ENCODE assay signal across 13 mouse cellular contexts in the genomic region with DNA sequence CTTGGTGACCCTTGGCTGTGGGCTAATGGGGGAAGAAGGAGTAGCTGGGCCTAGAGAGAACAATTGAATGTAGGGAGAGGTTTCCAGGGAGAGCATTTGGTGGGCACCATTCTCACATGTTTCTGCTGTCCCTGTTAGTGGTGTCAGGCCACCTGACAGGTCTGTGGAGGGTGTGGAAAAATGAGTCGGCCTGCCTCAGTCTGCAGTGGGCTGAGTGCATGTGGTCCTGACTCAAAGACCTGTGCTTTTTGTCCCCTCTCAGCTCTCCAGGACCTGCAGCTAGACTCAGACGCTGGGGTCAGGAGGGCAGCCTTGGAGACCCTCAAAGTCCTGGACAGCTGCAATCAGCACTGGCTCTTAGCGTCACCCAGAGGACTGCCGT. TPM values are rescaled to one million over a fixed set of nuclear protein-coding genes. Genes with fewer than 3 reads are reported as not detected.
DNase-seq lines count a peak whose midpoint lies in the region; ATAC-seq and TF ChIP-seq lines count a peak whose summit lies in the region.
"Had no signal": no experiment of that assay in that cellular context is flagged by ENCODE, and none has a peak within 500 bp of the region (broad histone marks: within the 10 kb centered on the region; RNA-seq: fewer than 3 reads in every experiment).

No protein-coding gene starts in this region.

- no peak for TF ChIP-seq CTCF in kidney, adult 2 months (conservative IDR thresholded peaks at IDR 0.05; ENCODE audit: insufficient read depth, insufficient read length, low read depth, low read length)

- H3K4me2 ChIP-seq in kidney, embryonic 14.5 days (replicated peaks; ENCODE audit: low read depth, low read length), result no peak overlapping the region
- no peak overlapping the region for H3K4me2 ChIP-seq in liver, embryonic 16.5 days (ENCODE audit: low read depth, low read length)
- H3K4me2 ChIP-seq: embryonic facial prominence, embryonic 13.5 days had no signal

- peaks cover 46% of the 10 kb centered on the region for H3K36me3 ChIP-seq in kidney, embryonic 14.5 days (ENCODE audit: control insufficient read depth, insufficient read depth, low read length)
- no peaks in the 10 kb centered on the region for H3K36me3 ChIP-seq in kidney, adult 2 months (ENCODE audit: control insufficient read depth, insufficient read depth, low read length)
- H3K36me3 ChIP-seq in liver, embryonic 16.5 days (ENCODE audit: control insufficient read depth, insufficient read depth), result peaks cover 31% of the 10 kb centered on the region

- no peak overlapping the region for H3K27ac ChIP-seq in kidney, embryonic 14.5 days (ENCODE audit: low read depth, low read length)
- no peak overlapping the region for H3K27ac ChIP-seq in kidney, adult 2 months (ENCODE audit: insufficient read depth, low read depth, low read length)
- peak overlapping the region; percentile 8 for H3K27ac ChIP-seq in liver, embryonic 16.5 days (ENCODE audit: low read length)
- H3K27ac ChIP-seq: embryonic facial prominence, embryonic 13.5 days had no signal

- no peak overlapping the region for H3K4me3 ChIP-seq in kidney, embryonic 14.5 days (ENCODE audit: low read length)
- H3K4me3 ChIP-seq in kidney, adult 2 months (ENCODE audit: insufficient read depth, low read depth, low read length), result no peak overlapping the region
- no peak overlapping the region for H3K4me3 ChIP-seq in liver, embryonic 16.5 days (ENCODE audit: low read depth, low read length)
- H3K4me3 ChIP-seq: embryonic facial prominence, embryonic 13.5 days had no signal

- peaks cover 26% of the 10 kb centered on the region for H3K9me3 ChIP-seq in kidney, embryonic 14.5 days (ENCODE audit: control insufficient read depth, low read length)
- H3K9me3 ChIP-seq in liver, embryonic 16.5 days (replicated peaks; ENCODE audit: control insufficient read depth, low read length), result no peaks in the 10 kb centered on the region

- 73% methylated on average over 4 of the region's 4 CpGs for WGBS in kidney, embryonic 14.5 days
- 71% methylated on average over 4 of the region's 4 CpGs for WGBS in kidney, adult 2 months
- WGBS in liver, embryonic 16.5 days (ENCODE audit: insufficient replicate concordance), result 64% methylated on average over 4 of the region's 4 CpGs

- intact Hi-C loops in gastrocnemius, postnatal 36 days (cut with DNase I), result no loop called here

- ATAC-seq in kidney, embryonic 14.5 days (ENCODE audit: low FRiP score, low TSS enrichment), result peak; percentile 7; the same call in 1 of the 2 replicates
- ATAC-seq in liver, embryonic 16.5 days (ENCODE audit: low read depth), result peak; percentile 3; the same call in 1 of the 2 replicates

- no peak for DNase-seq in kidney, adult 2 months
- DNase-seq in urinary bladder, postnatal 10 days (ENCODE audit: low spot score), result peak; percentile 51
- DNase-seq in urinary bladder, postnatal 36 days (ENCODE audit: low spot score in 2 of 2), result no peak
- no peak for DNase-seq in layer of hippocampus, postnatal 25 days (ENCODE audit: extremely low spot score in 1 of 2, low spot score in 1 of 2)
- DNase-seq in gastrocnemius, postnatal 36 days, result no peak
- no peak for DNase-seq in layer of hippocampus, adult 8-10 months (ENCODE audit: low spot score in 2 of 2)
- DNase-seq: thymus, postnatal 14 days had no signal

- no peak for TF ChIP-seq POLR2A in kidney, adult 2 months (IDR thresholded peaks at IDR 0.05; ENCODE audit: low read depth, low read length)

- no peaks in the 10 kb centered on the region; the same call in 1 of the 2 replicates for H3K4me1 ChIP-seq in kidney, embryonic 14.5 days (ENCODE audit: control insufficient read depth, insufficient read depth, low read length)
- no peaks in the 10 kb centered on the region; the same call in 1 of the 2 replicates for H3K4me1 ChIP-seq in kidney, adult 2 months (ENCODE audit: control insufficient read depth, insufficient read depth, low read length)
- H3K4me1 ChIP-seq in liver, embryonic 16.5 days (ENCODE audit: control insufficient read depth, low read depth, low read length), result peaks cover 31% of the 10 kb centered on the region
- H3K4me1 ChIP-seq: embryonic facial prominence, embryonic 13.5 days had no signal

- H3K27me3 ChIP-seq in kidney, embryonic 14.5 days (ENCODE audit: control insufficient read depth, insufficient read depth, low read length), result no peaks in the 10 kb centered on the region
- H3K27me3 ChIP-seq in kidney, adult 2 months (replicated peaks; ENCODE audit: control insufficient read depth, insufficient read depth, low read length), result no peaks in the 10 kb centered on the region
- H3K27me3 ChIP-seq in liver, embryonic 16.5 days (ENCODE audit: control insufficient read depth, insufficient read depth, low read depth, low read length), result no peaks in the 10 kb centered on the region
- H3K27me3 ChIP-seq: embryonic facial prominence, embryonic 13.5 days had no signal

- H3K9ac ChIP-seq in kidney, embryonic 14.5 days (ENCODE audit: low read depth, low read length), result no peak overlapping the region
- H3K9ac ChIP-seq in liver, embryonic 16.5 days (ENCODE audit: low read depth, low read length), result no peak overlapping the region
- H3K9ac ChIP-seq: embryonic facial prominence, embryonic 13.5 days had no signal

RNA-seq across cellular contexts. Expression of gene Hjurp, which starts 17.8 kb away (rescaled TPM):
- 98.2 and 175 TPM in 2 replicates for polyA plus RNA-seq in kidney, embryonic 14.5 days (2014; fragmentation: Nextera tagmentation; extraction: Ambion mirVana)
- polyA plus RNA-seq in kidney, adult 2 months (2012; rRNA removed), result 12.8 and 14.5 TPM in 2 replicates
- 69.3 and 71.4 TPM in 2 replicates for polyA plus RNA-seq in liver, embryonic 16.5 days (2015; fragmentation: Nextera tagmentation; extraction: Ambion mirVana)
- 10 to 100 TPM; 26.9 to 33.9 TPM for total RNA-seq in layer of hippocampus, postnatal 25 days (2021)
- total RNA-seq in gastrocnemius, postnatal 36 days (2021), result 1 to 10 TPM; 7.3 to 8.1 TPM
- total RNA-seq in layer of hippocampus, adult 8-10 months (2022), result 10 to 100 TPM; 34.5 to 51.6 (median 42.5) TPM

RNA-seq across cellular contexts. Expression of gene Trpm8, which starts 17.8 kb away (rescaled TPM):
- not detected in 2 replicates for polyA plus RNA-seq in kidney, embryonic 14.5 days (2014; fragmentation: Nextera tagmentation; extraction: Ambion mirVana)
- polyA plus RNA-seq in kidney, adult 2 months (2012; rRNA removed), result not detected in 2 replicates
- polyA plus RNA-seq in liver, embryonic 16.5 days (2015; fragmentation: Nextera tagmentation; extraction: Ambion mirVana), result not detected in 2 replicates
- total RNA-seq in layer of hippocampus, postnatal 25 days (2021), result under 1 TPM; 0.12 TPM
- not detected for total RNA-seq in gastrocnemius, postnatal 36 days (2021)
- total RNA-seq in layer of hippocampus, adult 8-10 months (2022), result under 1 TPM in 2 of 4 experiments, not detected in 2; 0.09 to 0.22 TPM
- total RNA-seq: gastrocnemius, postnatal 10 days; monocyte, adult 5-6 weeks had no signal
- polyA plus RNA-seq: embryonic facial prominence, embryonic 13.5 days had no signal

RNA-seq across cellular contexts. Expression of gene Mroh2a, which starts 32.8 kb away (rescaled TPM):
- 1.4 TPM in 2 replicates for polyA plus RNA-seq in kidney, embryonic 14.5 days (2014; fragmentation: Nextera tagmentation; extraction: Ambion mirVana)
- polyA plus RNA-seq in kidney, adult 2 months (2012; rRNA removed), result 0.08 TPM in 2 replicates
- polyA plus RNA-seq in liver, embryonic 16.5 days (2015; fragmentation: Nextera tagmentation; extraction: Ambion mirVana), result 0.54 and 0.61 TPM in 2 replicates
- under 1 TPM in 1 of 2 experiments, not detected in 1; 0.21 TPM for total RNA-seq in layer of hippocampus, postnatal 25 days (2021)
- total RNA-seq in gastrocnemius, postnatal 36 days (2021), result not detected
- total RNA-seq in layer of hippocampus, adult 8-10 months (2022), result under 1 TPM in 2 of 4 experiments, not detected in 2; 0.06 to 0.16 TPM

RNA-seq across cellular contexts. Expression of gene Ugt1a1, which starts 47.9 kb away (rescaled TPM):
- 0.30 and 0.61 TPM in 2 replicates for polyA plus RNA-seq in kidney, embryonic 14.5 days (2014; fragmentation: Nextera tagmentation; extraction: Ambion mirVana)
- polyA plus RNA-seq in kidney, adult 2 months (2012; rRNA removed), result 25.5 and 31.7 TPM in 2 replicates
- 0.11 and 0.21 TPM in 2 replicates for polyA plus RNA-seq in liver, embryonic 16.5 days (2015; fragmentation: Nextera tagmentation; extraction: Ambion mirVana)
- total RNA-seq in layer of hippocampus, postnatal 25 days (2021), result not detected
- not detected for total RNA-seq in gastrocnemius, postnatal 36 days (2021)
- not detected for total RNA-seq in layer of hippocampus, adult 8-10 months (2022)
- total RNA-seq: gastrocnemius, postnatal 10 days; left cerebral cortex, postnatal 10 days had no signal
- polyA plus RNA-seq: embryonic facial prominence, embryonic 13.5 days had no signal

RNA-seq across cellular contexts. Expression of gene Dnajb3, which starts 54.1 kb away (rescaled TPM):
- 9.6 and 12.7 TPM in 2 replicates for polyA plus RNA-seq in kidney, embryonic 14.5 days (2014; fragmentation: Nextera tagmentation; extraction: Ambion mirVana)
- 1.6 and 1.9 TPM in 2 replicates for polyA plus RNA-seq in kidney, adult 2 months (2012; rRNA removed)
- 7.7 and 9.4 TPM in 2 replicates for polyA plus RNA-seq in liver, embryonic 16.5 days (2015; fragmentation: Nextera tagmentation; extraction: Ambion mirVana)
- total RNA-seq in layer of hippocampus, postnatal 25 days (2021), result 1 to 10 TPM; 2.7 to 4.0 TPM
- not detected for total RNA-seq in gastrocnemius, postnatal 36 days (2021)
- total RNA-seq in layer of hippocampus, adult 8-10 months (2022), result 1 to 10 TPM; 1.7 to 3.7 (median 2.6) TPM
- total RNA-seq: monocyte, adult 5-6 weeks had no signal
